Mouse (Mus musculus): ENCODE data around the gene 4933424G06Rik. TPM values are rescaled to one million over a fixed set of nuclear protein-coding genes. Genes with fewer than 3 reads are reported as not detected.

The 4933424G06Rik gene
- polyA plus RNA-seq, 1 experiment from 2014 or later = 0.92 TPM

DNA sequence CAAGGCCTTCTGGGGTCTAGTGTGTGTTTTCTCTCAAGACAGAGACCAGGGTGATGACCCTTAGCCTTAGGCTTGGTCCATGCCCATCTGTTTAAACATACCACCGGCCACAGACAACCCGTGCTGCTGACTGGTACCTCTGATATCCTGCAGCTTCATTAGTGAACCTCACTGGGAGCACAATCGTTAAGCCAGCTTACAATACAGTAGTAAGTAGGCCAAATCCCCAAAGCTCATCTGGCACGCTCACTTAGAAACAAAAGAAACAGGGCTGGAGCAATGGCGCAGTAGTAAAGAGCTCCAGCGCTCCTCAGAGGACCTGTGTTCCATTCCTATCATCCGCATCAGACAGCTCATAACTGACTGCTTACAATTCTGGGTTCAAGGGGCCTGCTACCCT is 29.1 kb upstream of the 4933424G06Rik start:
- Histone ChIP-seq H3K27ac (ENCODE audit: low read depth, low read length) (no peak overlapping the region), H3K27me3 (ENCODE audit: control insufficient read depth, insufficient read depth, low read length) (no peaks in the 10 kb centered on the region), H3K4me2 (ENCODE audit: low read depth, low read length) (no peak overlapping the region), H3K4me1 (ENCODE audit: control insufficient read depth, insufficient read depth, low read length) (no peaks in the 10 kb centered on the region), H3K9me3 (ENCODE audit: control insufficient read depth, low read length) (no peaks in the 10 kb centered on the region), H3K9ac (replicated peaks; ENCODE audit: low read depth, low read length) (no peak overlapping the region), H3K4me3 (ENCODE audit: low read depth, low read length) (no peak overlapping the region), H3K36me3 (ENCODE audit: control insufficient read depth, insufficient read depth, low read length) (no peaks in the 10 kb centered on the region)
- 72% methylated on average over 7 of the region's 7 CpGs for WGBS
- ATAC-seq (ENCODE audit: low read depth) = no peak

GRCm38 (mm10) chr1:36682620-36683355 is 27.2 kb upstream of the 4933424G06Rik start, which contains the start of gene Fam178b:
TSS of gene Fam178b (minus strand) at chr1:36683183.
- WGBS = 92% methylated on average over 39 of the region's 39 CpGs
- ATAC-seq (ENCODE audit: low read depth) = no peak
- Histone ChIP-seq H3K9me3 (ENCODE audit: control insufficient read depth, low read length) (no peaks in the 10 kb centered on the region), H3K36me3 (ENCODE audit: control insufficient read depth, insufficient read depth, low read length) (no peaks in the 10 kb centered on the region), H3K4me1 (ENCODE audit: control insufficient read depth, insufficient read depth, low read length) (no peaks in the 10 kb centered on the region), H3K27ac (ENCODE audit: low read depth, low read length) (no peak within 1 kb of the TSS), H3K4me2 (ENCODE audit: low read depth, low read length) (no peak within 1 kb of the TSS), H3K4me3 (ENCODE audit: low read depth, low read length) (no peak within 1 kb of the TSS), H3K9ac (replicated peaks; ENCODE audit: low read depth, low read length) (no peak within 1 kb of the TSS), H3K27me3 (ENCODE audit: control insufficient read depth, insufficient read depth, low read length) (no peaks in the 10 kb centered on the region)

GRCm38 (mm10) chr1:36683810-36684467 is 26.0 kb upstream of the 4933424G06Rik start:
- no peaks in the 10 kb centered on the region for H3K9me3 ChIP-seq (ENCODE audit: control insufficient read depth, low read length)
- H3K27me3 ChIP-seq (ENCODE audit: control insufficient read depth, insufficient read depth, low read length) = no peaks in the 10 kb centered on the region
- H3K27ac ChIP-seq (ENCODE audit: low read depth, low read length) = no peak overlapping the region
- no peak overlapping the region for H3K9ac ChIP-seq (replicated peaks; ENCODE audit: low read depth, low read length)
- no peak overlapping the region for H3K4me3 ChIP-seq (ENCODE audit: low read depth, low read length)
- no peaks in the 10 kb centered on the region for H3K36me3 ChIP-seq (ENCODE audit: control insufficient read depth, insufficient read depth, low read length)
- ATAC-seq (ENCODE audit: low read depth) = peak; percentile 80
- no peaks in the 10 kb centered on the region for H3K4me1 ChIP-seq (ENCODE audit: control insufficient read depth, insufficient read depth, low read length)
- no peak overlapping the region for H3K4me2 ChIP-seq (ENCODE audit: low read depth, low read length)
- WGBS = 13% methylated on average over 13 of the region's 13 CpGs

- Histone ChIP-seq H3K4me3 (ENCODE audit: low read depth, low read length) (peak overlapping the region; percentile 84), H3K9ac (replicated peaks; ENCODE audit: low read depth, low read length) (peak overlapping the region; percentile 81; the same call in 1 of the 2 replicates), H3K27ac (ENCODE audit: low read depth, low read length) (peak overlapping the region; percentile 60), H3K9me3 (ENCODE audit: control insufficient read depth, low read length) (no peaks in the 10 kb centered on the region), H3K4me1 (ENCODE audit: control insufficient read depth, insufficient read depth, low read length) (0 out of 2 replicates have a peak, but pooled peaks cover 8% of the 10 kb centered on the region), H3K4me2 (ENCODE audit: low read depth, low read length) (peak overlapping the region; percentile 89), H3K36me3 (ENCODE audit: control insufficient read depth, insufficient read depth, low read length) (no peaks in the 10 kb centered on the region), H3K27me3 (ENCODE audit: control insufficient read depth, insufficient read depth, low read length) (no peaks in the 10 kb centered on the region)
- ATAC-seq (ENCODE audit: low read depth) = no peak; the same call in none of the 2 replicates
- 65% methylated on average over 11 of the region's 11 CpGs for WGBS
These were observed 19.2 kb upstream of the 4933424G06Rik start for GRCm38 (mm10) chr1:36690671-36691235.

GRCm38 (mm10) chr1:36691271-36692155 is 18.4 kb upstream of the 4933424G06Rik start, which contains the start of gene Cox5b:
TSS of gene Cox5b (plus strand) at chr1:36691449.
- WGBS = 1% methylated on average over 54 of the region's 68 CpGs
- Histone ChIP-seq H3K27me3 (ENCODE audit: control insufficient read depth, insufficient read depth, low read length) (no peaks in the 10 kb centered on the region), H3K27ac (ENCODE audit: low read depth, low read length) (peak within 1 kb of the TSS; percentile 60), H3K4me1 (ENCODE audit: control insufficient read depth, insufficient read depth, low read length) (0 out of 2 replicates have a peak, but pooled peaks cover 8% of the 10 kb centered on the region), H3K36me3 (ENCODE audit: control insufficient read depth, insufficient read depth, low read length) (no peaks in the 10 kb centered on the region), H3K9ac (replicated peaks; ENCODE audit: low read depth, low read length) (peak within 1 kb of the TSS; percentile 81), H3K9me3 (ENCODE audit: control insufficient read depth, low read length) (no peaks in the 10 kb centered on the region), H3K4me3 (ENCODE audit: low read depth, low read length) (peak within 1 kb of the TSS; percentile 84), H3K4me2 (ENCODE audit: low read depth, low read length) (peak within 1 kb of the TSS; percentile 89)
- ATAC-seq (ENCODE audit: low read depth) = peak; percentile 96

DNA sequence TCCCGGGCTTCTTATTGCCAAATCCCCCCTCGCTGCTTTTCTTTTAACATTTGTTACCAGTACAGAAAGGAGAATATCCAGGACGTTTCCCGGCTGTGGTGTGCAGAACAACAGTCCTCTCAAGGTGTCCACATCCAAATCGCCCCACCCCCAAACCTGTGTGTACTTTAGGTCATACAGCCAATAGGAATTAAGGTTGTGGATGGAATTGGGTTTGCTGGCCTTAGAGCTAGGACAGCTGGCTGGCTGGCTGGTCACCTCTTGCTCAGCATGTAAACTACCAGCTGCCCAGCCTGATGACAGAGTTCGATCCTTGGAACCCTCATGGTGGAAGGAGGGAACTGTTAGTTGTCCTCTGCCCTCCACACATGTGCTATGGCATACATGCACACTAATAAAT is 15.1 kb upstream of the 4933424G06Rik start:
- Histone ChIP-seq H3K4me2 (ENCODE audit: low read depth, low read length) (no peak overlapping the region), H3K9ac (replicated peaks; ENCODE audit: low read depth, low read length) (no peak overlapping the region), H3K27ac (ENCODE audit: low read depth, low read length) (no peak overlapping the region), H3K4me1 (ENCODE audit: control insufficient read depth, insufficient read depth, low read length) (0 out of 2 replicates have a peak, but pooled peaks cover 8% of the 10 kb centered on the region), H3K4me3 (ENCODE audit: low read depth, low read length) (no peak overlapping the region), H3K27me3 (ENCODE audit: control insufficient read depth, insufficient read depth, low read length) (no peaks in the 10 kb centered on the region), H3K36me3 (ENCODE audit: control insufficient read depth, insufficient read depth, low read length) (peaks cover 12% of the 10 kb centered on the region), H3K9me3 (ENCODE audit: control insufficient read depth, low read length) (no peaks in the 10 kb centered on the region)
- no peak for ATAC-seq (ENCODE audit: low read depth)
- WGBS = 91% methylated on average over 6 of the region's 6 CpGs

- ATAC-seq (ENCODE audit: low read depth) = no peak
These were observed 13.5 kb upstream of the 4933424G06Rik start for GRCm38 (mm10) chr1:36696411-36696810.

DNA sequence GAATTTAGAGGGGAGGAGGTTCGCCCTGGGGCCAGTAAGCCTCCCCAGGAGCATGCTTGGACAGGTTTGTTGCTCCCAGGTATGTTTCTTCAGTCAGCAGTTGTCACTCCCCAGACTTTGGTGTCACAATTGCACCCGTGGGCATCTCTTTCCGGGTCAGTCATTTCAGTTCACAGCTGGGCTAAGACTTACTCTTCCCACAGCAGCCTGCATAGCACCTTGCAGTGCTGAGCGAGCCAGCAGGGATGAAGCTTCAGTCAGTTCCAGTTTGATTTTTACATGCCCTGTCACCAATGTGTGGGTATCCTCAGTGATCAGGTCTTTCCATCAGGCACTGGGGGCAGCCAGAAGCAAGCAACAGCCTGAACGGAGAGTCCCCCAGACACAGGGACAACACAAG is 12.9 kb upstream of the 4933424G06Rik start:
- H3K36me3 ChIP-seq (ENCODE audit: control insufficient read depth, insufficient read depth, low read length) = peaks cover 25% of the 10 kb centered on the region
- ATAC-seq (ENCODE audit: low read depth) = no peak
- H3K9ac ChIP-seq (replicated peaks; ENCODE audit: low read depth, low read length) = no peak overlapping the region

More at GRCm38 (mm10) chr1:36696411-36696810, 13.5 kb upstream of the 4933424G06Rik start:
- no peak overlapping the region for H3K27ac ChIP-seq (ENCODE audit: low read depth, low read length)
- H3K4me1 ChIP-seq (ENCODE audit: control insufficient read depth, insufficient read depth, low read length) = 0 out of 2 replicates have a peak, but pooled peaks cover 8% of the 10 kb centered on the region
- no peaks in the 10 kb centered on the region for H3K9me3 ChIP-seq (ENCODE audit: control insufficient read depth, low read length)
- H3K27me3 ChIP-seq (ENCODE audit: control insufficient read depth, insufficient read depth, low read length) = no peaks in the 10 kb centered on the region
- H3K4me3 ChIP-seq (ENCODE audit: low read depth, low read length) = no peak overlapping the region
- H3K36me3 ChIP-seq (ENCODE audit: control insufficient read depth, insufficient read depth, low read length) = peaks cover 22% of the 10 kb centered on the region
- H3K9ac ChIP-seq (replicated peaks; ENCODE audit: low read depth, low read length) = no peak overlapping the region
- no peak overlapping the region for H3K4me2 ChIP-seq (ENCODE audit: low read depth, low read length)
- WGBS = 81% methylated on average over 6 of the region's 6 CpGs

More for the DNA sequence above, 12.9 kb upstream of the 4933424G06Rik start:
- H3K9me3 ChIP-seq (ENCODE audit: control insufficient read depth, low read length) = no peaks in the 10 kb centered on the region
- no peaks in the 10 kb centered on the region for H3K27me3 ChIP-seq (ENCODE audit: control insufficient read depth, insufficient read depth, low read length)
- 0 out of 2 replicates have a peak, but pooled peaks cover 7% of the 10 kb centered on the region for H3K4me1 ChIP-seq (ENCODE audit: control insufficient read depth, insufficient read depth, low read length)
- H3K4me2 ChIP-seq (ENCODE audit: low read depth, low read length) = no peak overlapping the region
- no peak overlapping the region for H3K4me3 ChIP-seq (ENCODE audit: low read depth, low read length)
- no peak overlapping the region for H3K27ac ChIP-seq (ENCODE audit: low read depth, low read length)
- WGBS = 71% methylated on average over 5 of the region's 5 CpGs

Measured in neural tube, embryonic 14.5 days (tissue).